Mouse (Mus musculus): Measurements from ENCODE around the gene Llgl1.

GRCm38 (mm10) chr11:60706076-60706475 is 6.6 kb downstream of the Llgl1 start:
- TF ChIP-seq CTCF (IDR thresholded peaks at IDR 0.05; ENCODE audit: borderline replicate concordance, extremely low read depth, insufficient read depth, insufficient read length): no peak
- no peak for TF ChIP-seq POLR2A (IDR thresholded peaks at IDR 0.05; ENCODE audit: borderline replicate concordance, extremely low read depth, insufficient read depth, insufficient read length, poor library complexity, severe bottlenecking)
